25 mouse cellular contexts compared by ENCODE assay signal in genomic region chr3:22167856-22168255, GRCm38 (mm10).
"Had no signal": no experiment of that assay in that cellular context is flagged by ENCODE, and none has a peak within 500 bp of the region (broad histone marks: within the 10 kb centered on the region; RNA-seq: fewer than 3 reads in every experiment).

No protein-coding gene starts in this region.

- H3K36me3 ChIP-seq: hindbrain, embryonic 12.5 days; intestine, embryonic 15.5 days; limb, embryonic 15.5 days had no signal

- H3K9me3 ChIP-seq: heart, embryonic 10.5 days; heart, embryonic 12.5 days; hindbrain, embryonic 12.5 days; intestine, embryonic 15.5 days; limb, embryonic 13.5 days; limb, embryonic 15.5 days; liver, embryonic 12.5 days had no signal

- H3K4me2 ChIP-seq: heart, embryonic 12.5 days; hindbrain, embryonic 12.5 days; hindbrain, embryonic 14.5 days; intestine, embryonic 15.5 days; limb, embryonic 13.5 days; limb, embryonic 15.5 days; liver, embryonic 12.5 days had no signal

- H3K27ac ChIP-seq: heart, embryonic 10.5 days; hindbrain, embryonic 10.5 days; hindbrain, embryonic 12.5 days; hindbrain, embryonic 14.5 days; intestine, embryonic 15.5 days; limb, embryonic 13.5 days; limb, embryonic 15.5 days; liver, embryonic 12.5 days; liver, embryonic 14.5 days had no signal

- DNase-seq: gastrocnemius, postnatal 14 days; gastrocnemius, postnatal 36 days; heart, adult 18-20 months; heart, postnatal 10 days; heart, postnatal 4 days; kidney, adult 18-20 months; kidney, adult 8-10 months; kidney, postnatal 10 days; kidney, postnatal 25 days; layer of hippocampus, adult 9-11 months; layer of hippocampus, postnatal 36 days; left cerebral cortex, postnatal 4 days had no signal

- ATAC-seq: hindbrain, embryonic 16.5 days; inflammation-experienced regulatory T-cells, adult 6 months; intestine, embryonic 15.5 days; intestine, postnatal 0 days; liver, embryonic 12.5 days had no signal

- H3K27me3 ChIP-seq: heart, embryonic 12.5 days; hindbrain, embryonic 12.5 days; intestine, embryonic 15.5 days; limb, embryonic 13.5 days; limb, embryonic 15.5 days; liver, embryonic 12.5 days had no signal

- H3K4me1 ChIP-seq: intestine, embryonic 15.5 days had no signal

- H3K9ac ChIP-seq: heart, embryonic 12.5 days; hindbrain, embryonic 12.5 days; hindbrain, embryonic 14.5 days; intestine, embryonic 15.5 days; limb, embryonic 13.5 days; limb, embryonic 15.5 days; liver, embryonic 12.5 days; liver, embryonic 14.5 days had no signal

- H3K4me3 ChIP-seq: heart, embryonic 10.5 days; heart, embryonic 12.5 days; hindbrain, embryonic 10.5 days; hindbrain, embryonic 12.5 days; intestine, embryonic 15.5 days; limb, embryonic 13.5 days; limb, embryonic 15.5 days; liver, embryonic 12.5 days had no signal
